Mouse (Mus musculus) cortical plate, adult 2 months (tissue): Measurements from ENCODE around the gene Habp4.

Experiments used
- CTCF ChIP-seq: fragments of 200-500 bp; IDR thresholded peaks from 2 replicates; pipeline ENCODE4 v1.5.1; 2011; ENCODE audit warnings: mild to moderate bottlenecking, control low read depth, low read length; ENCODE audit not compliant: insufficient read depth; ENCODE audit errors: extremely low read depth
- POLR2A ChIP-seq: fragments of 200-500 bp; IDR thresholded peaks from 2 replicates; pipeline ENCODE4 v1.6.1; 2011; ENCODE audit warnings: mild to moderate bottlenecking, low read length, control low read depth; ENCODE audit not compliant: insufficient read depth; ENCODE audit errors: extremely low read depth

DNA sequence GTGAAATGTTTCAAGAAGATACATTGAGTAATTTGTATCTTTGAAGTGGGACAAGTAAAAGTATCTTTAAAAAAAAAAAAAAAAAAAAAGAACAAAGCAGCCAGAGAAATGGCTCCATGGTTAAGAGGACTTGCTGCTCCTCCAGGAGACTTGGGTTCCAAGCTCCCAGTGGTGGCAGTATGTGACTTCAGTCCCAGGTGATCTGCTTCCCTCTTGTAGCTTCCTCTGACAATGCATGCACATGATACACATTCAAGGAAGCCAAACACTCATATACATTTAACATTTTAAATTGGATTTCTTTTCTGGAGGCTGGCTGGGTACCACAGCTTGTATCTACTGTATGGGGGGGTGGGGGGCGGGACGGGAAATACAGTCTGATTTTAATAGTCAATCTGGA is 7.0 kb upstream of the Habp4 start:
- no peak for TF ChIP-seq POLR2A
- no peak for TF ChIP-seq CTCF
